Mouse (Mus musculus): ENCODE measurements at regions not wholly inside any gene's neighbourhood (a gene's known extent, or its start where the extent isn't known, plus 50 kb on each side); places are given as distances from the start of the nearest gene placed in this dataset.

DNA sequence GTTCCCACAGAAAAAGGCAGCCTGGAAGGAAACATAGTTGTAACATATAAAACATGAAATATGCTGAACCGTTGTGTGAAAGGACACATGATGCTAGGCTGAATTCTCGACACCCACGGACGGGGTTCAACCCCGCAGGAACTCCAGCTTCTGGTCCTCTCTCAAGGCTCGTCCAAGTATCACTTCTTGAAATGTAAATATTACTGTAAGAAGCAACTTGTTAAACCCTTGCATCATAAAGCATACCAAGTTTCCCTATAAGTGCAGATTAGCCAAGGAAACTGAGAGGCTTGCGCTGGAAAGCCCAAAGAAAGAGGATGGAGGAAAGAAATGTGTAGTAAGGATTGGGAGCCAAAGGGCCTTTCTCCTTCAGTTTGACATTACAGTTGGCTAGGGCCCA, 104.4 kb upstream of the Cwc22 start:
- no peak for TF ChIP-seq POLR2A (IDR thresholded peaks at IDR 0.05; ENCODE audit: borderline replicate concordance, low read depth, low read length)
- TF ChIP-seq CTCF (IDR thresholded peaks at IDR 0.05; ENCODE audit: low read depth, low read length) = no peak

Measured in bone marrow macrophage, adult 2 months (primary cell).